Mouse (Mus musculus) spleen, adult 2 months (tissue): ENCODE measurements at regions not wholly inside any gene's neighbourhood (a gene's known extent, or its start where the extent isn't known, plus 50 kb on each side); places are given as distances from the start of the nearest gene placed in this dataset.

ENCODE experiments used
- CTCF ChIP-seq: fragments of 200-500 bp; IDR thresholded peaks from 2 replicates; pipeline ENCODE4 v1.5.1; 2011; ENCODE audit warnings: mild to moderate bottlenecking, inconsistent platforms; ENCODE audit not compliant: insufficient read depth, insufficient read length, insufficient replicate concordance; ENCODE audit errors: extremely low read depth
- POLR2A ChIP-seq: fragments of 200-500 bp; IDR thresholded peaks from 2 replicates; pipeline ENCODE4 v1.6.1; 2011; ENCODE audit warnings: low read depth, low read length, inconsistent platforms

DNA sequence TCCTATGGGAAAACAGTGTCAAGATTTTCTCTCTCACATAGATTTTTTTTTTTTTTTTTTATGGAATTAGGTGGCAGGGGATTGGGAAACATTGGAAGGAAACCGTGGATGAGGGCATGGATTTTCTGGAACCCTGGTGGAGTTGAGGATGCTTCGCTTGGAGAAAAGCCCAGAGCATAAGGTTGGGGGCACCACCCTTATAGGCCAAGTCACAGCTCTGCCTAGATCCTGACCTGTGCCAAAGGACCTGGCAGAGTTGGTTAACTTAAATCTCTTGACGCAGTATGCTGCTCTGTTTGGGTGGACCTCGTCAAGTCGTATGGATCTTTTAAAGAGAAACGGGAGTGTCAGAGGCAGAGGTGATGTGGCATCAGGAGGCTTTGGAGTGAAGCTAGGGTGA is 130.1 kb downstream of the 9530068E07Rik start:
- TF ChIP-seq CTCF (no peak), POLR2A (no peak)
